Mouse (Mus musculus): ENCODE results near the gene BC004004.

- TF ChIP-seq POLR2A (IDR thresholded peaks at IDR 0.05; ENCODE audit: control insufficient read depth in 1 of 2, insufficient read depth in 1 of 2, low read depth in 1 of 2, low read length in 2 of 2, poor library complexity in 1 of 2) = no peak
- TF ChIP-seq NRF1 (IDR thresholded peaks at IDR 0.05; ENCODE audit: insufficient read depth, low read depth, low read length, poor library complexity, severe bottlenecking) = no peak
- no peak for TF ChIP-seq GATA1 (IDR thresholded peaks at IDR 0.05; ENCODE audit: low read depth, low read length)
- TF ChIP-seq EP300 (IDR thresholded peaks at IDR 0.05; ENCODE audit: low read depth in 1 of 2, low read length in 2 of 2) = no peak
- peak; percentile 64 to 93 (median 78) for TF ChIP-seq CTCF (IDR thresholded peaks at IDR 0.05 in 2 of 3, conservative IDR thresholded peaks at IDR 0.05 in 1 of 3; ENCODE audit: control insufficient read depth in 1 of 3, insufficient read depth in 1 of 3, low read depth in 2 of 3, low read length in 3 of 3, poor library complexity in 1 of 3, severe bottlenecking in 1 of 3)
- no peak for TF ChIP-seq USF1 (IDR thresholded peaks at IDR 0.05; ENCODE audit: low read depth, low read length)
- TF ChIP-seq UBTF (IDR thresholded peaks at IDR 0.05; ENCODE audit: borderline replicate concordance, insufficient read depth, low read depth, low read length) = no peak
- TF ChIP-seq CHD1 (IDR thresholded peaks at IDR 0.05; ENCODE audit: low read depth, low read length) = no peak
- no peak for TF ChIP-seq MXI1 (IDR thresholded peaks at IDR 0.05; ENCODE audit: low read depth, low read length)
These were observed 22.0 kb upstream of the BC004004 start for GRCm38 (mm10) chr17:29246602-29247001.

Measured in MEL (cell line).